Comparison of ENCODE assay signal across 13 mouse cellular contexts in the genomic region with DNA sequence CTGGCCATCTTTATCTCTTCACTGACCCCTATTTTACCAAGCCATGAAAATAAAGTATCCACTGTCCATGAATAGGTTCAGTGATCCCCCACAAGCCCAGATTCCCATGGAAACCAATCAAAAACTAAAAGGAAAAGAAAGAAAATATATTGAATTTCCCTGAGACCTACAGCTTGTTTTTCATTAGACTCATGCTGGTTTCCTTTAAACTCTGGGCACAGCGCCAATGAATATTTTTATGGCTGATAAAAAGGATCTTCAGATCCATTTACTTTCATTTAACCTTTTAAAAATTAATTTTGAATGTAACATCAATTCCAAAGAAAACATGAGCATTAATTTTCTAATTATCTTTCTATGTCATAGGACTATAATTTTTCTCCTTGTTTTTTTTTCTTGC. TPM values are rescaled to one million over a fixed set of nuclear protein-coding genes. Genes with fewer than 3 reads are reported as not detected.
DNase-seq lines count a peak whose midpoint lies in the region; ATAC-seq and TF ChIP-seq lines count a peak whose summit lies in the region.
"Had no signal": no experiment of that assay in that cellular context is flagged by ENCODE, and none has a peak within 500 bp of the region (broad histone marks: within the 10 kb centered on the region; RNA-seq: fewer than 3 reads in every experiment).

No protein-coding gene starts in this region.

- H3K27me3 ChIP-seq in heart, embryonic 10.5 days (ENCODE audit: insufficient read depth, poor library complexity, severe bottlenecking) = no peaks in the 10 kb centered on the region
- no peaks in the 10 kb centered on the region for H3K27me3 ChIP-seq in limb, embryonic 14.5 days (ENCODE audit: control insufficient read depth, insufficient read depth, low read length)
- H3K27me3 ChIP-seq in limb, embryonic 10.5 days (ENCODE audit: low read depth, poor library complexity, severe bottlenecking) = no peaks in the 10 kb centered on the region
- H3K27me3 ChIP-seq: hindbrain, embryonic 15.5 days; limb, embryonic 13.5 days; megakaryocyte, embryonic 14.5 days had no signal

- 86% methylated on average over 1 of the region's 1 CpGs for WGBS in heart, embryonic 10.5 days
- WGBS in limb, embryonic 14.5 days = 64% methylated on average over 1 of the region's 1 CpGs
- 98% methylated on average over 1 of the region's 1 CpGs for WGBS in limb, embryonic 10.5 days

- H3K36me3 ChIP-seq in heart, embryonic 10.5 days = no peaks in the 10 kb centered on the region
- no peaks in the 10 kb centered on the region for H3K36me3 ChIP-seq in limb, embryonic 14.5 days (ENCODE audit: control insufficient read depth, insufficient read depth, low read length)
- no peaks in the 10 kb centered on the region for H3K36me3 ChIP-seq in limb, embryonic 10.5 days
- H3K36me3 ChIP-seq: hindbrain, embryonic 15.5 days; limb, embryonic 13.5 days had no signal

- DNase-seq in adrenal gland, postnatal 36 days = peak; percentile 9 to 21
- no peak for DNase-seq in adrenal gland, postnatal 25 days
- peak; percentile 9 for DNase-seq in heart, postnatal 4 days
- DNase-seq in heart, embryonic 10.5 days (ENCODE audit: low spot score) = no peak
- peak; percentile 22 for DNase-seq in limb, embryonic 14.5 days (ENCODE audit: low spot score)
- DNase-seq in limb, embryonic 10.5 days (ENCODE audit: low spot score) = no peak
- DNase-seq in adipocyte (ENCODE audit: low spot score) = peak; percentile 7
- DNase-seq in ovary, postnatal 36 days (ENCODE audit: low spot score) = no peak
- DNase-seq: liver, postnatal 0 days had no signal

- no peak for TF ChIP-seq POLR2A in limb, embryonic 14.5 days (IDR thresholded peaks at IDR 0.05; ENCODE audit: borderline replicate concordance, extremely low read depth, insufficient read depth, insufficient read length)

- H3K9me3 ChIP-seq in heart, embryonic 10.5 days = no peaks in the 10 kb centered on the region
- H3K9me3 ChIP-seq in limb, embryonic 14.5 days (ENCODE audit: control insufficient read depth, low read length) = no peaks in the 10 kb centered on the region
- H3K9me3 ChIP-seq in limb, embryonic 10.5 days (replicated peaks) = no peaks in the 10 kb centered on the region
- H3K9me3 ChIP-seq: hindbrain, embryonic 15.5 days; limb, embryonic 13.5 days; megakaryocyte, embryonic 14.5 days had no signal

- no peak overlapping the region for H3K4me2 ChIP-seq in limb, embryonic 14.5 days (replicated peaks; ENCODE audit: low read depth, low read length, severe bottlenecking)
- H3K4me2 ChIP-seq: hindbrain, embryonic 15.5 days; limb, embryonic 13.5 days had no signal

- H3K9ac ChIP-seq in limb, embryonic 14.5 days (ENCODE audit: low read depth, low read length, severe bottlenecking) = no peak overlapping the region
- H3K9ac ChIP-seq: hindbrain, embryonic 15.5 days; limb, embryonic 13.5 days; liver, postnatal 0 days had no signal

- no peak for ATAC-seq in limb, embryonic 14.5 days (ENCODE audit: low FRiP score, low read depth)
- ATAC-seq: liver, postnatal 0 days had no signal

- H3K4me3 ChIP-seq in heart, embryonic 10.5 days = no peak overlapping the region
- no peak overlapping the region for H3K4me3 ChIP-seq in limb, embryonic 14.5 days (replicated peaks; ENCODE audit: low read length)
- H3K4me3 ChIP-seq in limb, embryonic 10.5 days = no peak overlapping the region
- H3K4me3 ChIP-seq: hindbrain, embryonic 15.5 days; limb, embryonic 13.5 days; megakaryocyte, embryonic 14.5 days; myocyte had no signal

- no peaks in the 10 kb centered on the region for H3K4me1 ChIP-seq in heart, embryonic 10.5 days
- no peaks in the 10 kb centered on the region for H3K4me1 ChIP-seq in limb, embryonic 14.5 days (ENCODE audit: control insufficient read depth, insufficient read depth, low read length)
- no peaks in the 10 kb centered on the region for H3K4me1 ChIP-seq in limb, embryonic 10.5 days
- H3K4me1 ChIP-seq: hindbrain, embryonic 15.5 days; limb, embryonic 13.5 days had no signal

- H3K27ac ChIP-seq in heart, embryonic 10.5 days = no peak overlapping the region
- H3K27ac ChIP-seq in limb, embryonic 14.5 days (replicated peaks; ENCODE audit: low read depth, low read length) = no peak overlapping the region
- H3K27ac ChIP-seq in limb, embryonic 10.5 days = no peak overlapping the region
- H3K27ac ChIP-seq: hindbrain, embryonic 15.5 days; limb, embryonic 13.5 days had no signal

RNA-seq across cellular contexts. Expression of a gene that starts 41.7 kb away (rescaled TPM):
- 10 to 100 TPM; 12.2 to 13.6 TPM for total RNA-seq in adrenal gland, postnatal 36 days (2021)
- 13.6 and 15.3 TPM in 2 replicates for total RNA-seq in adrenal gland, postnatal 25 days (2021)
- total RNA-seq in heart, postnatal 4 days (2021) = 1 to 10 TPM; 3.0 to 3.5 TPM
- polyA plus RNA-seq in heart, embryonic 10.5 days (2016; fragmentation: Nextera tagmentation; extraction: Ambion mirVana) = 5.8 and 7.1 TPM in 2 replicates
- polyA plus RNA-seq in limb, embryonic 14.5 days (2012; rRNA removed) = 6.9 and 7.8 TPM in 2 replicates
- 6.5 and 8.5 TPM in 2 replicates for polyA plus RNA-seq in limb, embryonic 14.5 days (2014; fragmentation: Nextera tagmentation; extraction: Ambion mirVana)
- polyA plus RNA-seq in limb, embryonic 10.5 days (2016; fragmentation: Nextera tagmentation; extraction: Ambion mirVana) = 8.4 and 12.1 TPM in 2 replicates

RNA-seq across cellular contexts. Expression of a gene that starts 41.9 kb away (rescaled TPM):
- 10 to 100 TPM; 66.7 to 69.6 TPM for total RNA-seq in adrenal gland, postnatal 36 days (2021)
- 53.1 and 63.1 TPM in 2 replicates for total RNA-seq in adrenal gland, postnatal 25 days (2021)
- 10 to 100 TPM; 28.1 to 30.3 TPM for total RNA-seq in heart, postnatal 4 days (2021)
- 68.5 and 69.8 TPM in 2 replicates for polyA plus RNA-seq in heart, embryonic 10.5 days (2016; fragmentation: Nextera tagmentation; extraction: Ambion mirVana)
- polyA plus RNA-seq in limb, embryonic 14.5 days (2012; rRNA removed) = 36.1 and 44.9 TPM in 2 replicates
- 84.6 TPM in 2 replicates for polyA plus RNA-seq in limb, embryonic 14.5 days (2014; fragmentation: Nextera tagmentation; extraction: Ambion mirVana)
- polyA plus RNA-seq in limb, embryonic 10.5 days (2016; fragmentation: Nextera tagmentation; extraction: Ambion mirVana) = 56.8 and 58.7 TPM in 2 replicates

Comparison
In these comparisons a context has a peak if more than half of its experiments do, and no peak if none do; other contexts are left out.
1. DNase-seq: peak in adrenal gland, postnatal 36 days (2 of 2), heart, postnatal 4 days (single experiment), limb, embryonic 14.5 days (single experiment) and adipocyte (single experiment); none in adrenal gland, postnatal 25 days (single experiment), heart, embryonic 10.5 days (single experiment), limb, embryonic 10.5 days (single experiment) and ovary, postnatal 36 days (single experiment).